Comparison of ENCODE assay signal across 23 mouse cellular contexts in the genomic region with DNA sequence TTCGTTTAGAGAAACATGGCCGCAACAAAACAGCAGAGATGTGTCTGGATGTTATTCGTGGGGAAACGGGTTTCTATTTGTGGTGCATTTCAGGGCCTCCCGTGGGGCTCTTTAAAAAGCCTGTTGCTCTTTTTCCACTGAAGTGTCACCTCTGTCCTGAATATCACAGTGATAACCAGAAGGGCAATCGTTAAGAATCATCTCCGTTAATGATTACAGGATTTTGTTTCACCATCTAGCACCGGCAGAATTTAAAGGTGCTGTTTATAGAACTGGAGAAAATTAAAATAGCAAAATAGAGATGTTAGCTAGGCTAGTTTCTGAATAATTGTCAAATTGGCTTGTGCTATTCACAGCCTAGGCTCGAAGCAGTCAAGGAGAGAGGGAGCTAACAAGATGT.
DNase-seq lines count a peak whose midpoint lies in the region; ATAC-seq and TF ChIP-seq lines count a peak whose summit lies in the region.
"Had no signal": no experiment of that assay in that cellular context is flagged by ENCODE, and none has a peak within 500 bp of the region (broad histone marks: within the 10 kb centered on the region; RNA-seq: fewer than 3 reads in every experiment).

No protein-coding gene starts in this region.

- ATAC-seq in liver, embryonic 11.5 days (replicated peaks; ENCODE audit: low FRiP score), result no peak
- ATAC-seq: activated CD4-positive, CD25-positive, alpha-beta regulatory T cell, adult 4 months; CD4-positive, CD25-positive, alpha-beta regulatory T cell, adult 4 months; Patski had no signal

- no peaks in the 10 kb centered on the region for H3K79me2 ChIP-seq in liver, adult 2 months (ENCODE audit: control insufficient read depth, insufficient read depth, low read length)
- H3K79me2 ChIP-seq in CH12.LX (replicated peaks; ENCODE audit: control insufficient read depth, extremely low read depth, insufficient read depth, poor library complexity, severe bottlenecking), result no peaks in the 10 kb centered on the region

- no peaks in the 10 kb centered on the region for H3K4me1 ChIP-seq in liver, adult 2 months (ENCODE audit: control insufficient read depth, insufficient read depth, low read length)
- no peaks in the 10 kb centered on the region; the same call in 1 of the 2 replicates for H3K4me1 ChIP-seq in liver, embryonic 11.5 days (replicated peaks; ENCODE audit: control insufficient read depth, insufficient read depth, low read length)
- H3K4me1 ChIP-seq in CH12.LX (ENCODE audit: control insufficient read depth in 1 of 2, insufficient read depth in 2 of 2), result peaks cover 3 to 44% of the 10 kb centered on the region in 2 experiments

- DNase-seq in heart, adult 11 months, result peak; percentile 68
- DNase-seq in heart, postnatal 14 days, result no peak
- peak; percentile 75 for DNase-seq in liver, adult 2 months (ENCODE audit: extremely low read depth, low read depth, low spot score)
- no peak for DNase-seq in liver, embryonic 11.5 days (ENCODE audit: low spot score)
- DNase-seq in CH12.LX (ENCODE audit: extremely low read depth), result no peak
- peak; percentile 66 for DNase-seq in Muller cell, postnatal 12 days (ENCODE audit: inconsistent ontology term)
- DNase-seq in right cerebral cortex, adult 18-20 months, result no peak
- DNase-seq in lung, postnatal 4 days, result no peak
- DNase-seq: adrenal gland, adult 2 months; adrenal gland, adult 8-10 months; adrenal gland, postnatal 10 days; adrenal gland, postnatal 14 days; adrenal gland, postnatal 25 days; adrenal gland, postnatal 36 days; B cell, adult 2 months; cerebellum, adult 11 months; cerebellum, adult 11-12 months; cerebellum, adult 18-20 months; cerebellum, adult 2 months had no signal

- TF ChIP-seq EP300 in CH12.LX (IDR thresholded peaks at IDR 0.05; ENCODE audit: low read length), result no peak

- no peak overlapping the region for H3K9ac ChIP-seq in liver, adult 2 months (ENCODE audit: low read depth, low read length)
- H3K9ac ChIP-seq in liver, embryonic 11.5 days (ENCODE audit: low read depth, low read length), result no peak overlapping the region
- H3K9ac ChIP-seq in CH12.LX (ENCODE audit: insufficient read depth, low read depth), result peak overlapping the region; percentile 43; the same call in 1 of the 2 replicates

- no peak for TF ChIP-seq RAD21 in CH12.LX (IDR thresholded peaks at IDR 0.05; ENCODE audit: low read depth, low read length)

- no peak overlapping the region for H3K27ac ChIP-seq in liver, adult 2 months (replicated peaks; ENCODE audit: insufficient read depth, low read depth, low read length)
- H3K27ac ChIP-seq in liver, embryonic 11.5 days (ENCODE audit: low read depth, low read length), result no peak overlapping the region
- no peak overlapping the region for H3K27ac ChIP-seq in CH12.LX (ENCODE audit: insufficient read depth, low read depth)

- no peak for TF ChIP-seq CTCF in liver, adult 2 months (IDR thresholded peaks at IDR 0.05; ENCODE audit: low read depth, low read length)
- no peak for TF ChIP-seq CTCF in CH12.LX (conservative IDR thresholded peaks at IDR 0.05 in 1 of 2, IDR thresholded peaks at IDR 0.05 in 1 of 2; ENCODE audit: low read depth in 2 of 2, low read length in 2 of 2)

- no peaks in the 10 kb centered on the region for H3K9me3 ChIP-seq in liver, embryonic 11.5 days (ENCODE audit: control insufficient read depth, low read length)
- no peaks in the 10 kb centered on the region for H3K9me3 ChIP-seq in CH12.LX (replicated peaks; ENCODE audit: low read length)
- H3K9me3 ChIP-seq: G1E had no signal

- no peak overlapping the region for H3K4me2 ChIP-seq in liver, embryonic 11.5 days
- H3K4me2 ChIP-seq in CH12.LX (ENCODE audit: insufficient read depth, low read depth, poor library complexity, severe bottlenecking), result peak overlapping the region; percentile 80

- intact Hi-C loops in heart, postnatal 14 days (cut with DNase I), result no loop called here

- WGBS in liver, adult 2 months, result 52% methylated on average over 9 of the region's 9 CpGs
- WGBS in liver, embryonic 11.5 days, result 66% methylated on average over 9 of the region's 9 CpGs

- H3K36me3 ChIP-seq in liver, adult 2 months (ENCODE audit: control insufficient read depth, insufficient read depth, low read length), result no peaks in the 10 kb centered on the region
- no peaks in the 10 kb centered on the region for H3K36me3 ChIP-seq in liver, embryonic 11.5 days (ENCODE audit: control insufficient read depth, insufficient read depth, low read length)
- no peaks in the 10 kb centered on the region for H3K36me3 ChIP-seq in CH12.LX (replicated peaks in 1 of 2; ENCODE audit: control insufficient read depth in 1 of 2, insufficient read depth in 1 of 2, low read length in 1 of 2)
- H3K36me3 ChIP-seq: G1E had no signal

- no peak for TF ChIP-seq POLR2A in liver, adult 2 months (IDR thresholded peaks at IDR 0.05; ENCODE audit: extremely low read depth, insufficient read depth, low read length)
- TF ChIP-seq POLR2A in CH12.LX (IDR thresholded peaks at IDR 0.05; ENCODE audit: low read depth, low read length), result no peak

- peaks cover 5% of the 10 kb centered on the region; the same call in 1 of the 2 replicates for H3K27me3 ChIP-seq in liver, adult 2 months (ENCODE audit: control insufficient read depth, insufficient read depth, low read length)
- peaks cover 30% of the 10 kb centered on the region for H3K27me3 ChIP-seq in liver, embryonic 11.5 days (replicated peaks; ENCODE audit: control insufficient read depth, insufficient read depth, low read length)
- H3K27me3 ChIP-seq in CH12.LX (replicated peaks), result no peaks in the 10 kb centered on the region

- in situ Hi-C loops in CH12.LX (cut with MboI; ENCODE audit: low pct_ligation_motif_present, low pct_unique_long_range_greater_than_20kb, low sequenced_read_pairs), result no loop called here

- dilution Hi-C loops in CH12.LX (cut with MboI; ENCODE audit: extremely low pct_ligation_motif_present, extremely low pct_unique_long_range_greater_than_20kb, low sequenced_read_pairs), result no loop called here

- H3K4me3 ChIP-seq in liver, adult 2 months (ENCODE audit: insufficient read depth, low read depth, low read length), result no peak overlapping the region
- H3K4me3 ChIP-seq in liver, embryonic 11.5 days (ENCODE audit: low read depth, low read length), result no peak overlapping the region
- H3K4me3 ChIP-seq in CH12.LX (replicated peaks in 1 of 3; ENCODE audit: low read depth in 2 of 3, low read length in 2 of 3, poor library complexity in 1 of 3), result no peak overlapping the region

TF ChIP-seq in CH12.LX, 34 proteins besides CTCF, POLR2A, EP300 and RAD21:
- TF ChIP-seq MEF2A (IDR thresholded peaks at IDR 0.05; ENCODE audit: borderline replicate concordance, low read depth, low read length) (0 out of 2 replicates have a peak, but pooled peaks have one; percentile 19), MYC (IDR thresholded peaks at IDR 0.05; ENCODE audit: low read depth, low read length) (no peak)
TF ChIP-seq in CH12.LX: peak in this region for 1.

Comparison
In these comparisons a context has a peak if more than half of its experiments do, and no peak if none do; other contexts are left out.
1. DNase-seq: peak in heart, adult 11 months (single experiment), liver, adult 2 months (single experiment) and Muller cell, postnatal 12 days (single experiment); none in heart, postnatal 14 days (0 of 2), liver, embryonic 11.5 days (single experiment), CH12.LX (single experiment), right cerebral cortex, adult 18-20 months (single experiment) and lung, postnatal 4 days (0 of 2).